Mouse (Mus musculus): ENCODE measurements around the gene Ap5s1.

Gene Ap5s1

GRCm38 (mm10) chr2:131186771-131187601 lies 19.9 kb upstream of the Ap5s1 start, which contains the start of the genes Cdc25b and Spef1:
TSS of gene Cdc25b (plus strand) at chr2:131186949.
TSS of gene Spef1 (minus strand) at chr2:131187282.
- DNase-seq (ENCODE audit: extremely low read depth, insufficient read length, low spot score), result peak; percentile 98

GRCm38 (mm10) chr2:131187602-131187922 lies 19.3 kb upstream of the Ap5s1 start:
- DNase-seq (ENCODE audit: extremely low read depth, insufficient read length, low spot score), result no peak

- DNase-seq (ENCODE audit: extremely low read depth, insufficient read length, low spot score), result no peak
Measured at GRCm38 (mm10) chr2:131188311-131188710, 18.6 kb upstream of the Ap5s1 start.

GRCm38 (mm10) chr2:131189521-131190309 lies 17.2 kb upstream of the Ap5s1 start:
- no peak for DNase-seq (ENCODE audit: extremely low read depth, insufficient read length, low spot score)

- DNase-seq (ENCODE audit: extremely low read depth, insufficient read length, low spot score), result no peak
Measured at GRCm38 (mm10) chr2:131190344-131191004, 16.4 kb upstream of the Ap5s1 start.

DNA sequence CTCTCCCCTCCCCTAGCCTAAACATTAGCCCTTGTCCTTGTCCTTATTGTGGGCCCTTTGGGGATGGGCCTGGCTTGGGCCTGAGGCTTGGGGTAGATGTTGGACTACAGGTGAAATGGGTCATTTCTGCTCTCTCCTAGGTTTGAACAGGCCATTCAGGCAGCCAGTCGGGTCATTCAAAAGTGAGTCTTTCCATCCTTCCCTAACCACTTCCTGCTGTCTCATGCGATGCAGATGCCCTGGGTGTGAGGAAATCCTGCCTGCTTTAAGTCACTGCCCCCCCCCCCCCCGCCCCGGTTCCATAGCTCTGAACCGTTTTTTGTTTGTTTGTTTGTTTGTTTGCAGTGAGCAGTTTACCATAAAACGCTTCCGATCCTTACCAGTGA lies 15.9 kb upstream of the Ap5s1 start:
- DNase-seq (ENCODE audit: extremely low read depth, insufficient read length, low spot score), result no peak

DNA sequence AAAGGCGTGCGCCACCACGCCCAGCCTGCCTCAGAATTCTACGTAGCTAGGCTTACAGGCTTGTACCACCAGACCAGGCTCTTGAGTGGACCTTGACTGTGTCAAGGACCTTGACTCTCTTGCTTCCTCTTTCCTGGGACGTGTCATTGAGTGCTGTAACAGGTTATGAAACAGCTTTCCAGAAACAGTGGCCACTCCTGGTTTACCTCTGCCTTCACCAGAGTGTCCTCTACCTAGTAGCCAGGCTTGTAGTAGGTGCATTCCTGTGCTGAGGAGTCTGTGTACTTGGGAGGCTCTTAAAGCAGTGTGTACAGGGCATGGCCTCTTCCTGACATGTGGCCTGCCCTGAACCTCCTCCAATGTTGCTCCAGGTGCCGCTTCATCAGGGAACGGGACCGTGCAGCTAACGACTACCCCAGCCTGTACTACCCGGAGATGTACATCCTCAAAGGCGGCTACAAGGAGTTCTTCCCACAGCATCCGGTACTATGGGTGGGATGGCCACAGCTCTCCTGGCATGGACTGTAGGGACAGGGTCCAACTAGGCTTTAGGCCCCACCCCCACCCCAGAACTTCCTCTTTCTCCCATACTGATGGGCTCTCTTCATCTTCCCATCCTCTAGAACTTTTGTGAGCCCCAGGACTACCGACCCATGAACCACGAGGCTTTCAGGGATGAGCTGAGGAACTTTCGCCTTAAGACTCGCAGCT lies 10.1 kb upstream of the Ap5s1 start:
- DNase-seq (ENCODE audit: extremely low read depth, insufficient read length, low spot score), result no peak

GRCm38 (mm10) chr2:131200710-131201109 lies 6.2 kb upstream of the Ap5s1 start:
- no peak for DNase-seq (ENCODE audit: extremely low read depth, insufficient read length, low spot score)

DNA sequence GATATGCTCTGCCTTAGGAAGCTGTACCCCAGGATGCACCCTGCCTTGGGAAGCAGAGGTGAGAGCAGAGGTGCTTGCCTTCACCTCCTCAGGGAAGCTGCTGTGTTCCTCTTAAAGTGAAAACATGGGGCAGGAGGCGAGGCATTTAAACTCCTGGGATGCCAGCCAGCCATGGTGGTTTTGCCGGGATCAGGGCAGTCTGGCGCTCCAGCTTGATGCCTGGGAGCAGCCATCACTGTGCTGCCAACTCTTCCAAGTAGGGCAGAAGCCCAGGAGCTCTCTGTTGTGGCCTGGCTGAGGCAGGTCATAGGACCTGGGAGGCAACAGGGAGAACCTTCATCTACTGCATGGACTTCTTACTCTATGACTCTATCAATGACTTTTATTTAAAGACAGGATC lies 5.6 kb upstream of the Ap5s1 start:
- peak; percentile 61 for DNase-seq (ENCODE audit: extremely low read depth, insufficient read length, low spot score)

GRCm38 (mm10) chr2:131203816-131204409 lies 3.0 kb upstream of the Ap5s1 start:
- DNase-seq (ENCODE audit: extremely low read depth, insufficient read length, low spot score), result peak; percentile 34

- DNase-seq (ENCODE audit: extremely low read depth, insufficient read length, low spot score), result peak; percentile 98
Measured at GRCm38 (mm10) chr2:131204410-131204981, 2.4 kb upstream of the Ap5s1 start.

GRCm38 (mm10) chr2:131205521-131206182 lies 1.2 kb upstream of the Ap5s1 start:
- no peak for DNase-seq (ENCODE audit: extremely low read depth, insufficient read length, low spot score)

GRCm38 (mm10) chr2:131208356-131208755 lies 1.5 kb downstream of the Ap5s1 start:
- peak; percentile 39 for DNase-seq (ENCODE audit: extremely low read depth, insufficient read length, low spot score)

GRCm38 (mm10) chr2:131209125-131209795 lies 2.4 kb downstream of the Ap5s1 start:
- DNase-seq (ENCODE audit: extremely low read depth, insufficient read length, low spot score), result no peak

DNA sequence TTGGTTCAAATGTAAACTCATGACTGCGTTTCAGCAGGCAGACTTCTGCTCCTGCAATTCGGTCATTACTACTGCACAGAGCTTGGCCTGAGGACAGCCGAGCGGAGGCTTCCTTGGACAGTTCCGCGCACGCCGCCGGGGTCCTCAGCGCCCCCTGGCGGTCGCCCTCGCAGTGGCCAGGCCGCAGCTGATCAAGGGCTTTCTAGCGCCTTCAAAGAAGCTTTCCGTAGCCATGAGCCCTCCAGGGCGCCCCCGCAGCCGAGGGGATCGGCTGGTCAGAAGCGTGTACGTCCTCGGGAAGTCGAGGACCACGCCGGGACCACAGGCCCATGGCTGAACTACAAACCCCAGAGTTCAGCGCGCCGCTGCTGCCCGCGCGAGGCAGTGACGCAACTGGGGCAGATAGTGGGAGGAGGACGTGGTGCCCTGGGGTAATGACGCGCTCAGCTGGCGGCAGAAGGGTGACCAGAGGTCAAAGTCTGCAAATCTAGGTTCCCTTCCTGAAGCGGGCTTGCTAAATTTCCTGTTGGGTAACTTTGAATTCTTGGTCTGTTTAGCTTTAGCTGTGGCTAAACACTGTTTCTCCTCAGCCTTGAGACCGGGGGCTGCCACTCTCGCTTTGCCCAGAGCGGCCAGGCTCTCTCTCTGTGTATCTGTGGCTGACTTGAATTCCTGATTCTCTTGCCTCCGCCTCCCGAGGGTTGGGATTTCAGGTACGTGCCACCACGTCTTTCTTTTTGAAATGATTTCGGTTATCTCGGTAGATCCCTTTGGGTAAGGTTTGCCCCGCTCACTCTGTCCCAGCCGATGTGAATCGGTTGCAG lies 3.3 kb downstream of the Ap5s1 start:
- peak; percentile 97 for DNase-seq (ENCODE audit: extremely low read depth, insufficient read length, low spot score)

DNA sequence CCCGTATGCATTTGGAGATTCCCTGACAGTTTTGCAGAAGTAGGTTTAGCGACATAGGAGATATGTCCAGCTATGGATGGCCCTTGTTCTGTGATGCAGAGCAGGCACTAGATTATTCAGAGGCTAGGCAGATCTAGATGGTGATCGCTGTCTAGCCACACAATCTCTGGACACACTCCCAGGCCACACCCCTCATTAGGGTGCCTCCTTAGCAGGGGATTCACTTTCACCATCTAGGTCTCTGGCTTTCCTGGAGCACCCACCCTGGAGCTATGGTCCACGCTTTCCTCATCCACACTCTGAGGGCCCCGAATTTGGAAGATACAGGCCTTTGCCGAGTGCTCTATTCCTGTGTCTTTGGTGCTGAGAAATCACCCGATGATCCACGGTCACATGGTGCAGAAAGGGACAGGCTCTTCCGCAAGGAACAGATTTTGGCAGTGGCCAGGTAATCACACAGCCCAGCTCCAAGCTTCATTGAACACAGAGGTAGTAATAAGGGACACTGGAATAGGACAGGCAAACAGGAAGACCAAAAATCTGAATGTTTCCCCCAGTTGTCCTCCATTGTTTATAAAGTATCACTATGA lies 4.2 kb downstream of the Ap5s1 start:
- no peak for DNase-seq (ENCODE audit: extremely low read depth, insufficient read length, low spot score)

DNA sequence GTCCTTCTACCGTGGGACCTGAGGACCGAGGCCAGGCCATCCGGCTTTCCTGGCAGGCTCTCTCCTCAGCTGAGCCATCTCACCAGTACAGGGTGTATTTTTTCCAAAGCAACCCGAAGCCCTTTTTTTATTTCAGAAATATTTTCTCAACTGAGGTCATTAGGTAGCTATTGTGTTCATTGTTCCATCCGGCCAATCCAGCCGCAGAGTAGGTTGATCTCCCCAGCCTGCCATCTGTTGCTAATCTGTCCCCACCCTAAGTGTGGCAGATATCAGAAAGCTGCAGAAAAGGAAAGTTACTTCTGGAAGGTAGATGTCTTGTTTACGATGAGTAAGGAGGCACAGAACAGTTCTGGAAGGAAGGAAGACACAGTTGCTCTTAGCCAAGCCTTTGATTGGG lies 6.9 kb downstream of the Ap5s1 start:
- DNase-seq (ENCODE audit: extremely low read depth, insufficient read length, low spot score), result no peak
